Mouse (Mus musculus) myocyte (in vitro differentiated cells): ENCODE measurements around the gene Mesd. TPM values are rescaled to one million over a fixed set of nuclear protein-coding genes. Genes with fewer than 3 reads are reported as not detected.
A peak's percentile ranks its signal among the peaks of the same experiment; 100 is the strongest.
"Not testable (repeated sequence)": the region's sequence is repeated elsewhere in the genome, so short reads cannot be mapped to it uniquely, and the experiment has no call there.

Source experiments
- H3K27me3 ChIP-seq: one replicate; pipeline ENCODE4 v1.6.1; 2011; ENCODE audit not compliant: control insufficient read depth, insufficient read depth, insufficient read length
- H3K36me3 ChIP-seq: one replicate; pipeline ENCODE4 v1.6.1; 2011; ENCODE audit not compliant: control insufficient read depth, insufficient read depth
- H3K4me2 ChIP-seq: one replicate; pipeline ENCODE4 v1.6.1; 2011; ENCODE audit warnings: low read depth, control low read depth
- H3K4me3 ChIP-seq: one replicate; pipeline ENCODE4 v1.5.1; 2011; ENCODE audit warnings: mild to moderate bottlenecking, control low read depth, moderate library complexity
- H3K79me2 ChIP-seq: one replicate; pipeline ENCODE4 v1.6.1; 2011; ENCODE audit not compliant: control insufficient read depth, insufficient read depth
- H3ac ChIP-seq: one replicate; pipeline ENCODE4 v1.6.1; 2011; ENCODE audit not compliant: control insufficient read depth, insufficient read length
- CEBPB ChIP-seq: IDR thresholded peaks from 2 replicates; pipeline ENCODE4 v1.6.1; 2011; ENCODE audit warnings: mild to moderate bottlenecking, moderate library complexity; ENCODE audit not compliant: poor library complexity, insufficient read depth, severe bottlenecking
- E2F4 ChIP-seq: IDR thresholded peaks from one replicate; pipeline ENCODE4 v1.6.1; 2011; ENCODE audit warnings: mild to moderate bottlenecking, control low read depth, moderate library complexity; ENCODE audit not compliant: insufficient read depth
- MAX ChIP-seq: IDR thresholded peaks from one replicate; pipeline ENCODE4 v1.6.1; 2011; ENCODE audit warnings: low read depth, mild to moderate bottlenecking, control low read depth
- MYOD1 ChIP-seq, 3 experiments: IDR thresholded peaks; one replicate each; pipeline ENCODE4 v1.6.1; 2011; ENCODE audit warnings: control low read depth in 2 of 3, low read depth in 2 of 3, mild to moderate bottlenecking in 2 of 3, moderate library complexity in 1 of 3; ENCODE audit not compliant: insufficient read length in 2 of 3, control insufficient read depth in 1 of 3
- MYOG ChIP-seq, 3 experiments: IDR thresholded peaks; one replicate each; pipeline ENCODE4 v1.6.1; 2011; ENCODE audit warnings: control low read depth in 2 of 3, low read depth in 2 of 3, mild to moderate bottlenecking in 2 of 3; ENCODE audit not compliant: insufficient read length in 2 of 3, control insufficient read depth in 1 of 3, insufficient read depth in 1 of 3
- POLR2A ChIP-seq: IDR thresholded peaks from one replicate; pipeline ENCODE4 v1.6.1; 2011; ENCODE audit warnings: low read depth, mild to moderate bottlenecking, control low read depth, moderate library complexity; ENCODE audit not compliant: insufficient read length
- POLR2AphosphoS2 ChIP-seq: IDR thresholded peaks from one replicate; pipeline ENCODE4 v1.6.1; 2011; ENCODE audit warnings: low read depth, control low read depth; ENCODE audit not compliant: insufficient read length
- REST ChIP-seq: IDR thresholded peaks from one replicate; pipeline ENCODE4 v1.6.1; 2011; ENCODE audit warnings: mild to moderate bottlenecking, control low read depth, moderate library complexity; ENCODE audit not compliant: insufficient read depth, insufficient read length
- SRF ChIP-seq: IDR thresholded peaks from one replicate; pipeline ENCODE4 v1.6.1; 2011; ENCODE audit warnings: low read depth; ENCODE audit not compliant: control insufficient read depth, insufficient read length
- TCF12 ChIP-seq: IDR thresholded peaks from one replicate; pipeline ENCODE4 v1.6.1; 2011; ENCODE audit warnings: mild to moderate bottlenecking, control low read depth; ENCODE audit not compliant: poor library complexity, insufficient read depth, severe bottlenecking
- TCF3 ChIP-seq: IDR thresholded peaks from one replicate; pipeline ENCODE4 v1.6.1; 2011; ENCODE audit warnings: low read depth, control low read depth; ENCODE audit not compliant: insufficient read length
- USF1 ChIP-seq: IDR thresholded peaks from one replicate; pipeline ENCODE4 v1.6.1; 2011; ENCODE audit warnings: low read depth, mild to moderate bottlenecking, control low read depth, moderate library complexity
- polyA plus RNA-seq: library from polyadenylated mRNA; unstranded; fragments of >200 nt; fragmentation: generic; extraction: Trizol; gene quantifications from one replicate; pipeline ENCODE4 v1.2.1, GENCODE M21; 2012; ENCODE audit warnings: missing spikeins

The Mesd gene
- polyA plus RNA-seq, 1 experiment = 81.3 TPM

DNA sequence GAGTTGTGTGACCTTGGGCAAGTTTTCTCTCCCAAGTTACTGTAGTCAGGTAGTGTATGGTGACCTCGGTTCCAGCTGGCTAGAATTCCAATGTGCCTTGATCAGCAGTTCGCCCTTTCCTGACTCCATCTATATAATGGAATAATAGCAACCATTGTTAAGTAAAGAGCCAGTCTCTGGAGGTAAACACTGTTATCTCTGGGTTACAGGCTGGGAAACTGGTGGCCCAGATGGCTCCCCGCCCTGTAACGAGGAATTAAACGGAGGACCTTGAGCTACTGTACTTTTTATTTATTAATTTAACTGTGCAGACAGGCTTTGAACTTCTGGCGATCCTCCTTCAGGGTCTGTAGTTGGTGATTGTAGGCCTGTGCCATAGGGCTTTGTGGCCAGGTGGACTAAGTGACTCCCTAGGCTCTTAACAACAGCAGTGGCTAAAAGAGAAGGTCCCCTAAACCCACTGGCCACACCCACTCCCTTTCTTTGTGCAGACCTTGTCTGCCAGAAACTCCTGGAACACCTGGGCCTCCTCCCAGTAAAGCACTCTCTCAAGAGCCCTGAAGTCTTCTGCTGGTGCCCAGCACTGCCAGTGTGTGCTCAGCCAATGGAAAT lies 761 bp downstream of the Mesd start:
- H3K79me2 ChIP-seq = peaks cover 30% of the 10 kb centered on the region
- H3K4me3 ChIP-seq = peak overlapping the region; percentile 43
- peak overlapping the region; percentile 87 for H3K4me2 ChIP-seq
- no peaks in the 10 kb centered on the region for H3K36me3 ChIP-seq
- TF ChIP-seq E2F4 (no peak), TCF12 (no peak), TCF3 (no peak), MYOG (IDR thresholded peaks at IDR 0.05; ENCODE audit: control insufficient read depth in 1 of 3, insufficient read depth in 1 of 3, insufficient read length in 2 of 3, low read depth in 2 of 3) (no peak), REST (no peak), MAX (no peak), POLR2A (no peak), MYOD1 (IDR thresholded peaks at IDR 0.05; ENCODE audit: control insufficient read depth in 1 of 3, insufficient read length in 2 of 3, low read depth in 2 of 3) (no peak), SRF (no peak), POLR2AphosphoS2 (no peak), CEBPB (no peak)
- H3K27me3 ChIP-seq = no peaks in the 10 kb centered on the region
- H3ac ChIP-seq = peak overlapping the region; percentile 78

DNA sequence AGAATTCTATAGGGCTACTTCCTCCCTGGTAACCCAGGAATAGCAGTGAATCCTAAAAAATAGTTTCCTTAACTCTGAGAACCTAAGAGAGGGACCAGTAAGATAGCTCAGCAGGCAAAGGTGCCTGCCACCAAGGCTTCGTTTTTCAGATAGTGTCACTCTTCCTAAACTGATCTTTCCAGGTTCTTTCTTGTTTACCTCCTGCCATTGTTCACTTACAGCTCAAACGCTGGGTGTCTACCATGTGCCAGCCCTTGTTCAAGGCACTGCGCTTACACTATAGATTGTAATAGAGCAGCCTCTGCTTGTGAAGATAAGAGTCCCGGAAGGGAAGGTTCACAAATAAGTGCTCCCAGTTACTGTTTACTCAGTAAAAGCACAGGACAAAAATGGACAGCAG lies 1.6 kb downstream of the Mesd start:
- Histone ChIP-seq H3K4me2 (no peak overlapping the region), H3ac (no peak overlapping the region)
- no peak for TF ChIP-seq SRF
- no peak for TF ChIP-seq MYOG (IDR thresholded peaks at IDR 0.05; ENCODE audit: control insufficient read depth in 1 of 3, insufficient read depth in 1 of 3, insufficient read length in 2 of 3, low read depth in 2 of 3)
- TF ChIP-seq USF1 = no peak
- no peak for TF ChIP-seq TCF3
- TF ChIP-seq REST = no peak
- no peak for TF ChIP-seq MYOD1 (IDR thresholded peaks at IDR 0.05; ENCODE audit: control insufficient read depth in 1 of 3, insufficient read length in 2 of 3, low read depth in 2 of 3)
- no peak for TF ChIP-seq TCF12
- no peak for TF ChIP-seq E2F4
- no peak for TF ChIP-seq MAX
- TF ChIP-seq POLR2AphosphoS2 = no peak
- no peak for TF ChIP-seq POLR2A
- TF ChIP-seq CEBPB = no peak

DNA sequence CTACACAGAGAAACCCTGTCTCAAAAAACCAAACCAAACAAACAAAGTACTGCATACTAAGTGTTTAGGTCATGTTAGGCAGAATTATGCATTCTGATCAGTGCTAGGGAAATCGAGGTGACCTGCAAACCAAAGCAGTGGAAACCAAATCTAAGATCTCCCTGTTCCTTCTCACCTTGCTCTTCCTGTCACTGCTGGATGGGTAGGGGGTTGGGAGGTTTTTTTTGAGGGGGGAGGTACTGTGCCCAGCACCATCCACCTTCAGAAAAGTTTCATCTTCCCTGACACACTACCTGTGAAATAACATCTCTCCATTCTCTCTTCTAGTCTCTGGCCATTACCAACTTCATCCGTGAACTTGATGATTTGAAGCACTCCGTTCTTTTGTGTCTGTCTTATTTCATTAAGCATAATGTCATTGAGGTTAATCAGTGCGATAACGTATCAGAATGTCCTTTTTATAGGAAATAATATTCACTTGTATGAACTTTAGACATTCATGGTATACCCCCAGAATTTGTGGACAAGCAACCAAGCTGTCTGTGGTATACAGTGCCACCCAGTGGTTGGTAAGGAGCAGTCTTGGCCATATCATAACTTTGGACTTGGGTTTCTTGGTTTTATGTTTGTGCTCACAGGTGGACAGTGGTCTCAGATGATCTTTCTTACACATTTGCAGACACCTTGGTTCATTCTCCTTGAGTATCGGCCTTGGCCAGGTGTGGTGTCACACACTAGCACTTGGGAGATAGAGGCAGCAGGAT lies 2.3 kb downstream of the Mesd start:
- Histone ChIP-seq H3K79me2 (peaks cover 14% of the 10 kb centered on the region), H3K4me2 (no peak overlapping the region), H3K27me3 (no peaks in the 10 kb centered on the region), H3ac (no peak overlapping the region), H3K36me3 (no peaks in the 10 kb centered on the region), H3K4me3 (no peak overlapping the region)
- TF ChIP-seq USF1 (no peak), E2F4 (no peak), MAX (no peak), POLR2A (no peak), TCF3 (no peak), MYOG (IDR thresholded peaks at IDR 0.05; ENCODE audit: control insufficient read depth in 1 of 3, insufficient read depth in 1 of 3, insufficient read length in 2 of 3, low read depth in 2 of 3) (no peak), SRF (no peak), POLR2AphosphoS2 (no peak), TCF12 (no peak), CEBPB (no peak), MYOD1 (IDR thresholded peaks at IDR 0.05; ENCODE audit: control insufficient read depth in 1 of 3, insufficient read length in 2 of 3, low read depth in 2 of 3) (no peak), REST (no peak)

More for the DNA sequence above, 1.6 kb downstream of the Mesd start:
- no peaks in the 10 kb centered on the region for H3K36me3 ChIP-seq
- H3K4me3 ChIP-seq = no peak overlapping the region
- H3K79me2 ChIP-seq = peaks cover 21% of the 10 kb centered on the region
- H3K27me3 ChIP-seq = no peaks in the 10 kb centered on the region

DNA sequence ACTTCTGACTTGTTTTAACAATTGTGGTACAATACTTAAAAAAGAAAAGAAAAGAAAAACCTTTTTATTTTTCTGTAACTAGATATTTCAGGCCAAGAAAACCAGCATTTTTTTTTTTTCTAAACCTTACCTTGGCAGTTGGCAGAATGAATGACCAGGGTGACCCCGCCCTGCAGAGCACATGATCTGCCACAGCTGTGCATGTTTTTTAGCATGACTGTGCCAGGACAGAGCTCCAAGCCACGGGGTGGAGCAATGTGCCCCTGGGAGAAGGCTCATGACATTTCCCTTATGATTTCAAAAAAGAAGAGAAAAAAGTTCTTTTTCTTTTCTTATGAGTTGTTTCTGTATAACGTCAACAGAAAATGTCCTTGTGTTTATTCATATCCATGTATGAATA lies 5.1 kb downstream of the Mesd start:
- no peaks in the 10 kb centered on the region for H3K36me3 ChIP-seq
- peaks cover 20% of the 10 kb centered on the region for H3K79me2 ChIP-seq
- H3K27me3 ChIP-seq = no peaks in the 10 kb centered on the region
- no peak overlapping the region for H3ac ChIP-seq
- H3K4me2 ChIP-seq = peak overlapping the region; percentile 28
- no peak overlapping the region for H3K4me3 ChIP-seq
- TF ChIP-seq TCF3 (no peak), POLR2AphosphoS2 (peak; percentile 51), MAX (peak; percentile 14), TCF12 (no peak), USF1 (peak; percentile 71), MYOD1 (IDR thresholded peaks at IDR 0.05; ENCODE audit: control insufficient read depth in 1 of 3, insufficient read length in 2 of 3, low read depth in 2 of 3) (peak in 2 of 3 experiments; percentile 62 to 84), MYOG (IDR thresholded peaks at IDR 0.05; ENCODE audit: control insufficient read depth in 1 of 3, insufficient read depth in 1 of 3, insufficient read length in 2 of 3, low read depth in 2 of 3) (peak; percentile 11 to 88 (median 22)), POLR2A (no peak), REST (no peak), SRF (no peak)

DNA sequence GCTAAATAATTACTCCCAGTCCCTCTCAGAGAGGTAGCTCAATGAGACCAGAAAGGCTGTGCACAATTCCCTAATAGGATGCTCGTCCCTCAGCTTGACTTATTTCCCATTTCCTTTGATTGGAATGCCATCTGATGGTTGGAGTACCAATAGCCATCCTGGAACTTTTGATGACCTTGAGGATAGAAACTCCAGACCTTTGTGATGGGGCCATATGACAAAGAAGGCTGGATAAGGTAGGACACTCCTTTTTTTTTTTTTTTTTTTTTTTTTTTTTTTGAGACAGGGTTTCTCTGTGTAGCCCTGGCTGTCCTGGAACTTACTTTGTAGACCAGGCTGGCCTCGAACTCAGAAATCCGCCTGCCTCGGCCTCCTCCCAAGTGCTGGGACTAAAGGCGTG lies 5.7 kb downstream of the Mesd start:
- Histone ChIP-seq H3K4me2 (peak overlapping the region; percentile 28), H3K79me2 (peaks cover 26% of the 10 kb centered on the region)
- H3K4me3 ChIP-seq, H3ac ChIP-seq, H3K27me3 ChIP-seq, H3K36me3 ChIP-seq: not testable (repeated sequence)
